Mouse (Mus musculus) bone marrow macrophage, adult 2 months (primary cell): ENCODE data around the gene Mpnd. TPM values are rescaled to one million over a fixed set of nuclear protein-coding genes. Genes with fewer than 3 reads are reported as not detected.

Experiments
- H3K27ac ChIP-seq: 2 replicates; pipeline ENCODE4 v1.5.1; 2012; ENCODE audit warnings: low read depth, low read length; ENCODE audit not compliant: insufficient read depth
- H3K4me1 ChIP-seq: 2 replicates; pipeline ENCODE4 v1.6.1; 2012; ENCODE audit warnings: low read length; ENCODE audit not compliant: control insufficient read depth, insufficient read depth
- H3K4me3 ChIP-seq: 2 replicates; pipeline ENCODE4 v1.5.1; 2012; ENCODE audit warnings: mild to moderate bottlenecking, low read length, moderate library complexity; ENCODE audit not compliant: insufficient read depth
- CTCF ChIP-seq: IDR thresholded peaks from 2 replicates; pipeline ENCODE4 v1.5.1; 2012; ENCODE audit warnings: low read depth, mild to moderate bottlenecking, low read length, moderate library complexity
- POLR2A ChIP-seq: IDR thresholded peaks from 2 replicates; pipeline ENCODE4 v1.6.1; 2012; ENCODE audit warnings: mild to moderate bottlenecking, low read depth, low read length, borderline replicate concordance
- polyA plus RNA-seq: library from polyadenylated mRNA; stranded (reverse); fragments of >200 nt; gene quantifications from 2 replicates; pipeline ENCODE4 v1.2.4, GENCODE M21; 2012; ENCODE audit not compliant: missing spikeins, insufficient read depth, insufficient read length

Mpnd gene
- polyA plus RNA-seq, result 41.5 and 52.8 TPM in 2 replicates

GRCm38 (mm10) chr17:56005415-56006061 is at the start of gene Mpnd, which contains the start of gene Stap2:
Gene Mpnd (plus strand): TSS chr17:56005711.
Gene Stap2 (minus strand): TSS chr17:56005584.
- no peak within 1 kb of the TSS for H3K27ac ChIP-seq
- no peak for TF ChIP-seq POLR2A
- TF ChIP-seq CTCF, result no peak
- peaks cover 9% of the 10 kb centered on the region for H3K4me1 ChIP-seq
- H3K4me3 ChIP-seq, result no peak within 1 kb of the TSS

- no peak for TF ChIP-seq CTCF
- no peak for TF ChIP-seq POLR2A
- Histone ChIP-seq H3K27ac (no peak overlapping the region), H3K4me1 (peaks cover 42% of the 10 kb centered on the region), H3K4me3 (no peak overlapping the region)
These were observed 49.4 kb upstream of the Mpnd start for GRCm38 (mm10) chr17:55956129-55956528.

GRCm38 (mm10) chr17:55956591-55956990 is 48.9 kb upstream of the Mpnd start:
- peaks cover 43% of the 10 kb centered on the region for H3K4me1 ChIP-seq
- no peak overlapping the region for H3K4me3 ChIP-seq
- TF ChIP-seq POLR2A (no peak), CTCF (no peak)
- H3K27ac ChIP-seq, result no peak overlapping the region

- H3K4me3 ChIP-seq, result no peak overlapping the region
- H3K4me1 ChIP-seq, result peaks cover 38% of the 10 kb centered on the region
These were observed 48.3 kb upstream of the Mpnd start for GRCm38 (mm10) chr17:55957168-55957567.

GRCm38 (mm10) chr17:55957726-55958583 is 47.6 kb upstream of the Mpnd start:
- TF ChIP-seq CTCF (no peak), POLR2A (no peak)
- Histone ChIP-seq H3K27ac (peak overlapping the region; percentile 95), H3K4me1 (peaks cover 38% of the 10 kb centered on the region), H3K4me3 (peak overlapping the region; percentile 88)

More at GRCm38 (mm10) chr17:55957168-55957567, 48.3 kb upstream of the Mpnd start:
- no peak overlapping the region for H3K27ac ChIP-seq
- TF ChIP-seq POLR2A, result no peak
- TF ChIP-seq CTCF, result peak; percentile 77

- Histone ChIP-seq H3K4me1 (peaks cover 35% of the 10 kb centered on the region), H3K27ac (peak overlapping the region; percentile 95), H3K4me3 (peak overlapping the region; percentile 88)
- TF ChIP-seq CTCF (no peak), POLR2A (no peak)
These were observed 47.0 kb upstream of the Mpnd start for GRCm38 (mm10) chr17:55958584-55958886.

GRCm38 (mm10) chr17:55958918-55959728 is 46.4 kb upstream of the Mpnd start, which contains the start of gene Yju2:
Gene Yju2 (plus strand): TSS chr17:55959099.
- Histone ChIP-seq H3K4me3 (peak within 1 kb of the TSS; percentile 88), H3K4me1 (peaks cover 30% of the 10 kb centered on the region), H3K27ac (peak within 1 kb of the TSS; percentile 95)
- TF ChIP-seq POLR2A, result no peak
- TF ChIP-seq CTCF, result no peak

GRCm38 (mm10) chr17:55959946-55960740 is 45.4 kb upstream of the Mpnd start:
- H3K27ac ChIP-seq, result peak overlapping the region; percentile 33
- H3K4me1 ChIP-seq, result peaks cover 29% of the 10 kb centered on the region
- TF ChIP-seq CTCF (no peak), POLR2A (no peak)
- H3K4me3 ChIP-seq, result peak overlapping the region; percentile 59

- Histone ChIP-seq H3K4me3 (no peak overlapping the region), H3K4me1 (peaks cover 29% of the 10 kb centered on the region), H3K27ac (no peak overlapping the region)
- TF ChIP-seq CTCF, result no peak
- TF ChIP-seq POLR2A, result no peak
These were observed 44.7 kb upstream of the Mpnd start for GRCm38 (mm10) chr17:55960791-55961190.
